Mouse (Mus musculus): ENCODE data around the gene Ninl. TPM values are rescaled to one million over a fixed set of nuclear protein-coding genes. Genes with fewer than 3 reads are reported as not detected.

The Ninl gene
- polyA plus RNA-seq, 1 experiment: 0.84 TPM

DNA sequence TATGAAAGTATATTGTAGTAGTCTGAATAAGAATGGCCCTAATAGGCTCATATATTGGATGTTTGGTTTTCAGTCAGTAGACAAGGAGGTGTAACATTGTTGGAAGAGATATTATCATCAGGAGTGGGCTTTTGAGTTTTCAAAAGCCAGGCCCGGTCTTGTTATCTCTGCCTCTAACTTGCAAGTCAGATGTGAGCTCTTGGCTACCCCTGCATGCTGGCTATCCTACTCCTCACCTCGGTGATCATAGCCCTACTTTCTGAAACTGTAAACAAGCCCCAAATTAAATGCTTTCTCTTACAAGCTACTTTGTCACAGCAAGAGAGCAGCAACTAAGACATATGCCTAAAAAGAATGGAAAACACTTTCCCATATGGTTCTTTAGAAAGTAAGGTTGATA is 2.5 kb downstream of the Ninl start:
- no peaks in the 10 kb centered on the region for H3K27me3 ChIP-seq (ENCODE audit: control insufficient read depth, insufficient read depth, low read length)
- 74% methylated on average over 2 of the region's 2 CpGs for WGBS
- TF ChIP-seq POLR2A (IDR thresholded peaks at IDR 0.05; ENCODE audit: low read depth, low read length): no peak
- no peak for TF ChIP-seq CTCF (IDR thresholded peaks at IDR 0.05; ENCODE audit: extremely low read depth, insufficient read length, insufficient replicate concordance, low read depth, low read length)
- H3K4me3 ChIP-seq (ENCODE audit: low read depth, low read length): no peak overlapping the region
- H3K36me3 ChIP-seq (ENCODE audit: control insufficient read depth, insufficient read depth, low read length): no peaks in the 10 kb centered on the region
- no peaks in the 10 kb centered on the region; the same call in none of the 2 replicates for H3K4me1 ChIP-seq (ENCODE audit: control insufficient read depth, insufficient read depth, insufficient read length, low read length)
- no peak overlapping the region for H3K27ac ChIP-seq (ENCODE audit: insufficient read depth, low read depth, low read length)

DNA sequence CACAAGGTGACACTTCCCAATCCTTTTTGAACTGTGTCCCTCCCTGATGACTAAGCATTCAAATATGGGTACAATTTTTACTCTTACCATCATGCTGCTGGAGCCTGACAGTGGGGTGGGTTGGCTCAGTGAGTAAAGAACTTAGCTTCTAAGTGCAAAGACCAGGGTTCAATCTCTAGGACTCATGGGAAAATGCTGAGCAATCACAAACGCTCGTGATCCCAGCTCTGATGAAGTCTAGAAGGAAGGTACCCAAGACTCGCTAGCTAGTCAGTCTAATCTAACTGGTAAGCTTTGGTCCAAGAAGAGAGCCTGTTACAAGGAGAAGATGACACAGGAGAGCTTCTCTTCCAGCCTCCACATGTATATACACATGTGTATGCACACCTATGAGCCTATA is 4.7 kb downstream of the Ninl start:
- Histone ChIP-seq H3K27me3 (ENCODE audit: control insufficient read depth, insufficient read depth, low read length) (no peaks in the 10 kb centered on the region), H3K4me3 (ENCODE audit: low read depth, low read length) (no peak overlapping the region), H3K27ac (ENCODE audit: insufficient read depth, low read depth, low read length) (no peak overlapping the region), H3K36me3 (ENCODE audit: control insufficient read depth, insufficient read depth, low read length) (no peaks in the 10 kb centered on the region), H3K4me1 (ENCODE audit: control insufficient read depth, insufficient read depth, insufficient read length, low read length) (no peaks in the 10 kb centered on the region; the same call in 1 of the 2 replicates)
- TF ChIP-seq CTCF (IDR thresholded peaks at IDR 0.05; ENCODE audit: extremely low read depth, insufficient read length, insufficient replicate concordance, low read depth, low read length) (no peak), POLR2A (IDR thresholded peaks at IDR 0.05; ENCODE audit: low read depth, low read length) (no peak)
- 67% methylated on average over 3 of the region's 3 CpGs for WGBS

DNA sequence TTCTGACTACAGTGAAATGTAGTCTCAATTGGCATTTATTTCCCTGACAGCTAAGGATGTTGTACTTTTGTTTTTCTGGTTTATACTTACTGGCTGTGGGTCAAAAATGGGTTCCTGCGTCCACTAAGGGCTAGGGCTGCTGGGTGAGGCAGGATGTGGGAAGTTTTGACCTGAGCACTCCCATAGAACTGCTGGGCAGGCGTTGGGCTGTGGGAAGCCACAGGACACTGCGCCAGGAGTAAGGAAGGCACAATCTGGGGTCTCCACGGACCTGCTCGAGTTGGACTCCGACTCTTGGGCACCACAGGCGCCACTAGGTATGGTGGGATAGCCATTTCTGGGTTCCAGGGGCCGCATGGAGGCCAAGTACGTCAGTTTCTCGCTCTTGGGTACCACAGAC is 18.0 kb downstream of the Ninl start:
- 90% methylated on average over 10 of the region's 10 CpGs for WGBS
- TF ChIP-seq POLR2A (IDR thresholded peaks at IDR 0.05; ENCODE audit: low read depth, low read length) (no peak), CTCF (IDR thresholded peaks at IDR 0.05; ENCODE audit: extremely low read depth, insufficient read length, insufficient replicate concordance, low read depth, low read length) (no peak)
- no peaks in the 10 kb centered on the region for H3K27me3 ChIP-seq (ENCODE audit: control insufficient read depth, insufficient read depth, low read length)
- no peak overlapping the region for H3K4me3 ChIP-seq (ENCODE audit: low read depth, low read length)
- H3K4me1 ChIP-seq (ENCODE audit: control insufficient read depth, insufficient read depth, insufficient read length, low read length): no peaks in the 10 kb centered on the region
- H3K36me3 ChIP-seq (ENCODE audit: control insufficient read depth, insufficient read depth, low read length): no peaks in the 10 kb centered on the region
- H3K27ac ChIP-seq (ENCODE audit: insufficient read depth, low read depth, low read length): no peak overlapping the region

DNA sequence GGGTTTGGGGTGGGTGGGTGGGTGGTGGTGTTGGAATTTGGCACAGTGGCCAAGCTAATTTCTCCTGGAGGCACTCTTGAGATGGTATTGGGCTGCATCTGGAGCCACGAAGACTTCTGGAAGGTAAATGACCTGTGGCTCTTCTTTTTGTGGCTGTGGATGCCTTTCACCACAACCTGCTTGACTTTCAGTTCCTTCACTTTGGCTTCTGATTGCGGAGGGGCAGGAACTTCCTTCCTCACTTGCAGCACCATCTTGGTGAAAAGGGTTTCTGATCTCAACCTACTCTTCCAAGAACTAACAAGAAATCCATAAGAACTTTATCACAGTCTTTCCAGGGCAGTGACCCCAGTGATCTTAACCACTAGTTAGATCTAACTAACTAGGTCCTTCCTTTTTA is 23.9 kb downstream of the Ninl start:
- 72% methylated on average over 2 of the region's 2 CpGs for WGBS
- H3K4me3 ChIP-seq (ENCODE audit: low read depth, low read length): no peak overlapping the region
- H3K4me1 ChIP-seq (ENCODE audit: control insufficient read depth, insufficient read depth, insufficient read length, low read length): no peaks in the 10 kb centered on the region
- TF ChIP-seq CTCF (IDR thresholded peaks at IDR 0.05; ENCODE audit: extremely low read depth, insufficient read length, insufficient replicate concordance, low read depth, low read length): no peak
- no peak for TF ChIP-seq POLR2A (IDR thresholded peaks at IDR 0.05; ENCODE audit: low read depth, low read length)
- H3K27me3 ChIP-seq (ENCODE audit: control insufficient read depth, insufficient read depth, low read length): no peaks in the 10 kb centered on the region
- H3K36me3 ChIP-seq (ENCODE audit: control insufficient read depth, insufficient read depth, low read length): no peaks in the 10 kb centered on the region
- no peak overlapping the region for H3K27ac ChIP-seq (ENCODE audit: insufficient read depth, low read depth, low read length)

DNA sequence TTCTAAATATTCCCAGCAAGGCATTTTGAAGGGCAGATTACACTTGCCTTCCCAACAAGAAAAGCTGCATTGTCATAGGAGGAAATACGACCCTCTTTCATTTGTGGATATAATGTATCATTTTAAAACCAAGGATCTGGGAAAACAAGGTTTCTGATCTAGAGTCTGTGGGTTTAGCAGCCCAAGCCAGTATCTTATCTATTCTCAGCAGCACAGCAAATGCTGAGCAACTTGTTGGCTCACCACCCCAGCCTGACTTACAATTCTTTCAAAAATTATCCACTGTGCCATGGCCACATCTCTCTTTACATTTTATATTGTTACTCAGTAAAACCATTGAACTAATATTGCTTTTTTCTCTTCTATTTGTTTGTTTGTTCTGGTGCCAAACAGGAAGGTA is 27.9 kb downstream of the Ninl start:
- no peak overlapping the region for H3K4me3 ChIP-seq (ENCODE audit: low read depth, low read length)
- WGBS: 51% methylated on average over 1 of the region's 1 CpGs
- H3K36me3 ChIP-seq (ENCODE audit: control insufficient read depth, insufficient read depth, low read length): no peaks in the 10 kb centered on the region
- H3K27me3 ChIP-seq (ENCODE audit: control insufficient read depth, insufficient read depth, low read length): peaks cover 8% of the 10 kb centered on the region
- H3K4me1 ChIP-seq (ENCODE audit: control insufficient read depth, insufficient read depth, insufficient read length, low read length): 0 out of 2 replicates have a peak, but pooled peaks cover 3% of the 10 kb centered on the region
- H3K27ac ChIP-seq (ENCODE audit: insufficient read depth, low read depth, low read length): no peak overlapping the region
- TF ChIP-seq CTCF (IDR thresholded peaks at IDR 0.05; ENCODE audit: extremely low read depth, insufficient read length, insufficient replicate concordance, low read depth, low read length): no peak
- no peak for TF ChIP-seq POLR2A (IDR thresholded peaks at IDR 0.05; ENCODE audit: low read depth, low read length)

DNA sequence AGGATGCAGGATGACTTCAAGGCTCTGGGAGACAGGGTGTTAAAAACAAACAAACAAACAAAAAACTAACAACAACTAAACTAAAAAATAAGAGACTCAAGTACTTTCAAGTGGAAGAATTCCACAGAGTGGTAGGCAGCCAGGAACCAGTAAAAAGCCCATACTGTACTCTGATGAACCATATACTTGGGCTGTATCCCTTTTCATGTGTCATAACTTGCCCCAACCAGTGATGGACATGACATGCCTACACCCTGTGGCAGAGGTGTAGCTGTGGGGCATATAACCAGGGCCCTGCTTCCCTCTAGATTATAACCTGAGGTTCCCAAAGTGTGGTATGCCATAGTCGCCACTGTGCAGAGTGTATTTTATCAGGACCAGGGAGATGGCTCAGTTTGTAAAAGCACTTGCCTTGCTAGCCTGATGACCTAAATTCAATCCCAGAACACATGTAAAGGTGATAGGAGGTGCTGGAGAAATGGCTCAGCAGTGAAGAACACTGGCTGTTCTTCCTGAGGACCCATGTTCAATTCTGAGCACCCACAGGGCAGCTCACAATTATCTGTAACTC is 29.6 kb downstream of the Ninl start:
- TF ChIP-seq CTCF (IDR thresholded peaks at IDR 0.05; ENCODE audit: extremely low read depth, insufficient read length, insufficient replicate concordance, low read depth, low read length) (no peak), POLR2A (IDR thresholded peaks at IDR 0.05; ENCODE audit: low read depth, low read length) (no peak)
- peaks cover 8% of the 10 kb centered on the region for H3K27me3 ChIP-seq (ENCODE audit: control insufficient read depth, insufficient read depth, low read length)
- H3K4me3 ChIP-seq (ENCODE audit: low read depth, low read length): no peak overlapping the region
- H3K36me3 ChIP-seq (ENCODE audit: control insufficient read depth, insufficient read depth, low read length): no peaks in the 10 kb centered on the region
- 0 out of 2 replicates have a peak, but pooled peaks cover 3% of the 10 kb centered on the region for H3K4me1 ChIP-seq (ENCODE audit: control insufficient read depth, insufficient read depth, insufficient read length, low read length)
- no peak overlapping the region for H3K27ac ChIP-seq (ENCODE audit: insufficient read depth, low read depth, low read length)
- WGBS: 74% methylated on average over 1 of the region's 1 CpGs

DNA sequence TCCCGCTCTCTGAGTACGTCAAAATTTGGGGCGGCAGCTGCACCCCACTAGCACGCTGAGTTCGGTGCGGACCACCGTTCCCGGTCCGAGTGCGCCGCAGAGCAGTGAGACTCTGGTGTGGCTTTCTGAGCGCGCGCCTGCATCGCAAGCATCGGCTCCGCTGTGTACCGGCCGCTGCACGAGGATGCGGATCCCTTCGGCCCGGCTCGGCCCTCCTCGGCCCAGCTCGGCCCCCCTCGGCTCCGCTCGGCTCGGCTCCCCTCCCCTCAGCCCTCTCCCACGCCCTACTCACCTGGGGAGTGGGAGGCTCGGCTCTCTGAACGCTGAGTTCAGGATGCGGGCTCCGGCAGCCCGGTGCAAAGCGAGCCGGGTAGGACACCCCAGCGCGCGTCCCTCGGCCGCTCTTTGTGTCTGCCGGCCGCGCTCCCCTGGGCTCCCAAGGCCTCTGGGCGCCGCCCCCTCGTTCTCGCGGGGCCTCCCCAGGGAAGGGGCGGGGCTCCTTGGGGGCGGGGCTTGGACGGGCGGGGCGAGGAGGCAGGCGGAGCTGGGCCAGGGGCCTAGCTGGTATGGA is 30.2 kb downstream of the Ninl start:
- H3K27me3 ChIP-seq (ENCODE audit: control insufficient read depth, insufficient read depth, low read length): peaks cover 8% of the 10 kb centered on the region
- H3K4me3 ChIP-seq (ENCODE audit: low read depth, low read length): peak overlapping the region; percentile 82
- H3K36me3 ChIP-seq (ENCODE audit: control insufficient read depth, insufficient read depth, low read length): no peaks in the 10 kb centered on the region
- TF ChIP-seq CTCF (IDR thresholded peaks at IDR 0.05; ENCODE audit: extremely low read depth, insufficient read length, insufficient replicate concordance, low read depth, low read length) (no peak), POLR2A (IDR thresholded peaks at IDR 0.05; ENCODE audit: low read depth, low read length) (peak; percentile 58; the same call in 1 of the 2 replicates)
- H3K4me1 ChIP-seq (ENCODE audit: control insufficient read depth, insufficient read depth, insufficient read length, low read length): 0 out of 2 replicates have a peak, but pooled peaks cover 3% of the 10 kb centered on the region
- WGBS: under 1% methylated on average over 57 of the region's 57 CpGs
- H3K27ac ChIP-seq (ENCODE audit: insufficient read depth, low read depth, low read length): no peak overlapping the region
